Mouse (Mus musculus) liver, postnatal 0 days (tissue): ENCODE data around the gene Fau. TPM values are rescaled to one million over a fixed set of nuclear protein-coding genes. Genes with fewer than 3 reads are reported as not detected.

ENCODE experiments used
- ATAC-seq: fragments of 200-750 bp; cut with Nextera tagmentation; 2 replicates; pipeline ENCODE4 v1.8.0; 2017; ENCODE audit warnings: mild to moderate bottlenecking, moderate library complexity
- DNase-seq: peaks from one replicate; pipeline ENCODE4 v3.0.0-alpha.2; 2016
- H3K27ac ChIP-seq: fragments of 300-500 bp; sonication (generic); 2 replicates; pipeline ENCODE4 v1.5.1; 2014; ENCODE audit warnings: antibody characterized with exemption, moderate library complexity, mild to moderate bottlenecking, low read depth
- H3K27me3 ChIP-seq: fragments of 300-500 bp; sonication (generic); 2 replicates; pipeline ENCODE4 v1.6.1; 2014; ENCODE audit warnings: low read length, control low read depth, mixed read lengths; ENCODE audit not compliant: insufficient read depth
- H3K36me3 ChIP-seq: fragments of 300-500 bp; sonication (generic); replicated peaks from 2 replicates; pipeline ENCODE4 v1.6.1; 2014; ENCODE audit warnings: mild to moderate bottlenecking, control low read depth, low read length, moderate library complexity, mixed read lengths; ENCODE audit not compliant: insufficient read depth
- H3K4me1 ChIP-seq: fragments of 300-500 bp; sonication (generic); 2 replicates; pipeline ENCODE4 v1.6.1; 2014; ENCODE audit warnings: antibody characterized with exemption, mild to moderate bottlenecking, control low read depth; ENCODE audit not compliant: insufficient read depth
- H3K4me2 ChIP-seq: fragments of 300-500 bp; sonication (generic); 2 replicates; pipeline ENCODE4 v1.6.1; 2014; ENCODE audit warnings: low read depth, mild to moderate bottlenecking, low read length, moderate library complexity, mixed read lengths
- H3K4me3 ChIP-seq: fragments of 300-500 bp; sonication (generic); 2 replicates; pipeline ENCODE4 v1.5.1; 2014; ENCODE audit warnings: low read depth, low read length
- H3K9ac ChIP-seq: fragments of 300-500 bp; sonication (generic); replicated peaks from 2 replicates; pipeline ENCODE4 v1.6.1; 2014; ENCODE audit warnings: mild to moderate bottlenecking, moderate library complexity
- H3K9me3 ChIP-seq: fragments of 300-500 bp; sonication (generic); 2 replicates; pipeline ENCODE4 v1.6.1; 2016; ENCODE audit warnings: mild to moderate bottlenecking, control low read depth, low read length, mixed read lengths
- CTCF ChIP-seq: sonication (generic); IDR thresholded peaks from 2 replicates; pipeline ENCODE4 v1.5.1; 2016; ENCODE audit warnings: antibody characterized with exemption, low read depth
- EP300 ChIP-seq: IDR thresholded peaks from 2 replicates; pipeline ENCODE4 v1.6.1; 2016; ENCODE audit warnings: antibody characterized with exemption, low read depth, mild to moderate bottlenecking
- WGBS: fragments of 180-500 bp; shearing (Covaris S2); extraction: QIAGEN DNeasy Blood & Tissue Kit; methylation state at CpG from one replicate; pipeline ENCODE4 v1.1.7; 2014; ENCODE audit not compliant: insufficient replicate concordance; 5-methylcytosine and 5-hydroxymethylcytosine counted together
- microRNA-seq: library from miRNA; unstranded; fragments of <30 nt; microRNA quantifications from one replicate; pipeline ENCODE4, GENCODE M21; 2016
- polyA plus RNA-seq: library from polyadenylated mRNA; unstranded; fragments of >200 nt; fragmentation: Nextera tagmentation; extraction: Ambion mirVana; gene quantifications from 2 replicates; pipeline ENCODE4 v1.2.1, GENCODE M21; 2015

Fau gene
- polyA plus RNA-seq, 1 experiment from 2014 or later: 781 TPM

DNA sequence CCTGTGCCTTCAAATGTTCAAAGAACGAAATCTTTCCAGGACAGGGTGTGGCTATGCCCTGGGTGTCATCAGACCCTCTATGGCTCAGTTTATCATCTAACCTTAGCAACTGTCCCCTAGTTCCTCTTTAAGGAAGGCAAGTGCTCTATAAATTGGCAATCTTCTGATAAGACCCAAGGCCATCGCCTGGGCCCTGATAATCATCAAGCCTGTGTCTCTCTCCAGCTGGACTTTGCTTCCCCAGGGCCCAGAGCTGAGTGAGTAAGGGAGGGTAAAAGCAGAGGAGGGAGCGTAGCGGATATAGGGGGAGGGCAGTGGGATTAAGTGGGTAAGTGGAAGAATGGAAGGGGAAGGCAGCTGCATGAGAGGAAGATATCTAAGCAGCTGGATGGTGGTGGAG lies 46.8 kb downstream of the Fau start:
- H3K36me3 ChIP-seq: no peaks in the 10 kb centered on the region
- WGBS: 49% methylated on average over 4 of the region's 4 CpGs
- ATAC-seq (no peak), DNase-seq (no peak)
- no peak overlapping the region; the same call in 1 of the 2 replicates for H3K9ac ChIP-seq
- no peak overlapping the region for H3K4me3 ChIP-seq
- H3K9me3 ChIP-seq: no peaks in the 10 kb centered on the region
- TF ChIP-seq CTCF (no peak), EP300 (no peak)
- H3K4me1 ChIP-seq: peaks cover 29% of the 10 kb centered on the region
- H3K27me3 ChIP-seq: no peaks in the 10 kb centered on the region
- 0 out of 2 replicates have a peak overlapping the region, but pooled peaks have one; percentile 9 for H3K27ac ChIP-seq
- H3K4me2 ChIP-seq: no peak overlapping the region

DNA sequence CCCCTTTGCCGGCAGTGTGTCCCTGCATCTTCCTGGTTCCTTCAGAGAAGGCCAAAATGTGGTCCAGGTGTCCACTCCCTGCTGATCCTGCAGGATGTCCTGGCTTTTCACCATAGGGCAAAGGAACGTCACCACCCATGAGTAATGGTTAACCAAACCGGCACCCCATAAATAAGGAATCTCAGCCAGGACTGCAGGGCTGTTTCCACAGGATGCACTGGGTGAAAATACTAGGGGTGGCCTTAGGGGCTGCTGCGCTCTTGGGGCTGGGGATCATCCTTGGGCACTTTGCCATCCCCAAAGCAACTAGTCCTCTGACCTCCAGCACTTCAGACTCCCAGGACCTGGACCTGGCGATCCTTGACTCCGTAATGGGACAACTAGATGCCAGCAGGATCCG lies 47.9 kb downstream of the Fau start, which contains the start of gene Naaladl1:
Naaladl1 (plus strand) TSS at position 197 of the 400 bp plus-strand sequence.
- no peaks in the 10 kb centered on the region for H3K27me3 ChIP-seq
- H3K4me3 ChIP-seq: no peak within 1 kb of the TSS
- H3K36me3 ChIP-seq: no peaks in the 10 kb centered on the region
- H3K9me3 ChIP-seq: no peaks in the 10 kb centered on the region
- 70% methylated on average over 7 of the region's 7 CpGs for WGBS
- DNase-seq: no peak
- no peak within 1 kb of the TSS; the same call in 1 of the 2 replicates for H3K9ac ChIP-seq
- no peak within 1 kb of the TSS for H3K27ac ChIP-seq
- H3K4me1 ChIP-seq: peaks cover 29% of the 10 kb centered on the region
- H3K4me2 ChIP-seq: no peak within 1 kb of the TSS
- ATAC-seq: no peak
- no peak for TF ChIP-seq EP300
- TF ChIP-seq CTCF: no peak

Small RNAs within 50 kb of the gene (microRNA-seq; reads per million reads assigned to microRNA genes)
- 4.5 reads per million, percentile 6 among the genes with 10 or more reads in this experiment for gene Mir6988

Other genes starting within 250 kb of the Fau start
- gene Frmd8, start 182.6 kb upstream of the Fau start, polyA plus RNA-seq: 8.5 and 9.0 TPM in 2 replicates
- gene Slc25a45, start 180.0 kb upstream of the Fau start, polyA plus RNA-seq: 8.4 and 9.1 TPM in 2 replicates
- 1.5 and 1.7 TPM in 2 replicates for gene Tigd3, start 163.7 kb upstream of the Fau start, polyA plus RNA-seq
- gene Dpf2, start 144.8 kb upstream of the Fau start, polyA plus RNA-seq: 28.1 and 32.6 TPM in 2 replicates
- gene Cdc42ep2, start 133.0 kb upstream of the Fau start, polyA plus RNA-seq: 3.0 TPM in 2 replicates
- 19.2 and 21.5 TPM in 2 replicates for gene Pola2, start 93.6 kb upstream of the Fau start, polyA plus RNA-seq
- 0.09 TPM in 1 of 2 replicates, not detected in the other for gene Slc22a20, start 71.7 kb upstream of the Fau start, polyA plus RNA-seq
- 6.8 and 7.2 TPM in 2 replicates for gene Capn1, start 41.9 kb upstream of the Fau start, polyA plus RNA-seq
- 12.4 and 15.4 TPM in 2 replicates for gene Syvn1, start 11.3 kb upstream of the Fau start, polyA plus RNA-seq
- gene Mrpl49, start 59 bp upstream of the Fau start, polyA plus RNA-seq: 28.2 and 29.6 TPM in 2 replicates
- 30.2 and 35.8 TPM in 2 replicates for gene Znhit2, start 3.3 kb downstream of the Fau start, polyA plus RNA-seq
- 42.6 and 44.1 TPM in 2 replicates for gene Tm7sf2, start 10.5 kb downstream of the Fau start, polyA plus RNA-seq
- 17.5 and 20.7 TPM in 2 replicates for gene Vps51, start 19.4 kb downstream of the Fau start, polyA plus RNA-seq
- not detected in 2 replicates for gene Tmem262, start 22.2 kb downstream of the Fau start, polyA plus RNA-seq
- gene Gm28374, start 24.4 kb downstream of the Fau start, polyA plus RNA-seq: 0.32 and 0.72 TPM in 2 replicates
- gene Zfpl1, start 27.1 kb downstream of the Fau start, polyA plus RNA-seq: 16.9 and 19.9 TPM in 2 replicates
- 13.5 and 15.0 TPM in 2 replicates for gene Cdca5, start 27.1 kb downstream of the Fau start, polyA plus RNA-seq
- gene AC131692.1, start 36.6 kb downstream of the Fau start, polyA plus RNA-seq: not detected in 2 replicates
- gene Naaladl1, start 47.9 kb downstream of the Fau start, polyA plus RNA-seq: 0.46 and 0.63 TPM in 2 replicates
- gene Sac3d1, start 60.8 kb downstream of the Fau start, polyA plus RNA-seq: 15.0 and 15.6 TPM in 2 replicates
- 38.6 and 41.6 TPM in 2 replicates for gene Snx15, start 70.5 kb downstream of the Fau start, polyA plus RNA-seq
- gene Batf2, start 83.1 kb downstream of the Fau start, polyA plus RNA-seq: 0.59 and 1.1 TPM in 2 replicates
- gene Arl2, start 83.7 kb downstream of the Fau start, polyA plus RNA-seq: 16.7 and 20.5 TPM in 2 replicates
- not detected in 2 replicates for gene Majin, start 126.5 kb downstream of the Fau start, polyA plus RNA-seq
- not detected in 2 replicates for gene Gpha2, start 168.5 kb downstream of the Fau start, polyA plus RNA-seq
- 3.2 and 3.8 TPM in 2 replicates for gene Ppp2r5b, start 178.0 kb downstream of the Fau start, polyA plus RNA-seq
- 3.4 and 3.8 TPM in 2 replicates for gene Atg2a, start 183.8 kb downstream of the Fau start, polyA plus RNA-seq
- gene Ehd1, start 218.9 kb downstream of the Fau start, polyA plus RNA-seq: 36.4 and 36.9 TPM in 2 replicates
- gene Cdc42bpg, start 248.6 kb downstream of the Fau start, polyA plus RNA-seq: 0.27 and 0.35 TPM in 2 replicates